Mouse (Mus musculus) kidney, adult 2 months (tissue): ENCODE measurements around the gene Vgll4.

ENCODE experiments used
- CTCF ChIP-seq: fragments of 200-500 bp; conservative IDR thresholded peaks from 2 replicates; pipeline ENCODE4 v1.5.1; 2011; ENCODE audit warnings: low read depth, mild to moderate bottlenecking, control low read depth, low read length, moderate library complexity, mixed read lengths; ENCODE audit not compliant: insufficient read depth, insufficient read length
- POLR2A ChIP-seq: fragments of 200-500 bp; IDR thresholded peaks from one replicate; pipeline ENCODE4 v1.6.1; 2011; ENCODE audit warnings: low read depth, low read length, control low read depth

DNA sequence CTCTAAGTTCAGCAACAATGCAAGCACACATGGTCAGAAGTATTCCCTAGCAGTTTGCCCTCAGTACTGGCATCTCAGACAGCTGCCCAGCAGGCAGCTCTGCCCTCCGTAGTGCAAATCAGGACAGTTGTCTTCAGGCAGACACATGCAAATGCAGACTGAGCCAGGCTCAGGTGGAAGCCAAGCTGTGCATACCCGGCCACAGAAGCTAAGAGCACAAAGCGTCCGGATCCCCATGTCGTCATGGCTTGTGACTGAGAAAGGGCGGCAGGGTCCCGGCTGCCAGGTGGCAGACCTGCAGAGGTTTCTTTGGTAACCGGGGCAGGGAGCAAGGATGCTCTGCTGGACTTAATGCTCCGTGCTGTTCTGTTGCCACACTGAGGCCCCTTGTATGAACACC lies 108.2 kb downstream of the Vgll4 start:
- no peak for TF ChIP-seq CTCF
- no peak for TF ChIP-seq POLR2A
